Comparison of ENCODE assay signal across 7 mouse cellular contexts in the genomic region with DNA sequence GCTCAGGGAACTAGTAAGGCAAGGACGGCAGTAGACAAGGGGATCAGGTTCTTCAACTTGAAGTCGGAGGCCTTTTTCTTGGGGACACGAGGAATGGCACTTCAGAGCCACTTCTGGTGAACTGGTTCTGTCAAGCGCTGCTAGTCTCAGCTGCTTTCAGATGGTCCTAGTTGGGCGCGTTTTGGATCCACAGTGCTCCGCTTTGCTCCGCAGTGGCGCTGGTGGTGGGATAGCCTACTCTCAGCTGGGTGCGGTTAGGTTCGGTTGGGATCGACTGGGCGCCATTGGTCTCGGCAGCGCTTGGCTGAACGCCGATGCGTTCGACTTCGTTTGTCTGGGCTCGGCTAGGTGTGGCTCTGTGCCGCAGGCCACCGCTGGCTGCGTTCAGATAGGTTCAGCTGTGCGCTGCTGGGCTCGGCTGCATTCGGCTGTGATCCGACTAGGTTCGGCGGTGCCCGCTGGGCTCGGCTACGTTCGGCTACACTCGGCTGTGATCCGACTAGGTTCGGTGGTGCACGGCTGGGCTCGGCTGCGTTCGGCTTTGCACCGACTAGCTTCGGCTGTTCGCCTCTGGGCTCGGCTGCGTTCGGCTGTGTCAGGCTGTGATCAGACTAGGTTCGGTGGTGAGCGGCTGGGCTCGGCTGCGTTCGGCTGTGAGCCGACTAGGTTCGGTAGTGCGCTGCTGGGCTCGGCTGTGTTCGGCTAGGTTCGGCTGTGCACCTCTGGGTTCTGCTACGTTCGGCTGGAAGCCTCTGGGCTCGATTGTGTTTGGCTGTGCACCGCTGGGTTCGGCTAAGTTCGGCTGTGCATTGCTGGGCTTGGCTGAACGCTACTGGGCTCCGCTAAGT. TPM values are rescaled to one million over a fixed set of nuclear protein-coding genes. Genes with fewer than 3 reads are reported as not detected.
A peak's percentile ranks its signal among the peaks of the same experiment; 100 is the strongest.
DNase-seq lines count a peak whose midpoint lies in the region; ATAC-seq lines count a peak whose summit lies in the region.

No protein-coding gene starts in this region.

- DNase-seq in adrenal gland, postnatal 10 days, result peak; percentile 95
- peak; percentile 91 for DNase-seq in embryonic facial prominence, embryonic 10.5 days (ENCODE audit: low spot score)
- DNase-seq in kidney, adult 11 months, result peak; percentile 97
- DNase-seq in limb, embryonic 11.5 days (ENCODE audit: low spot score), result peak; percentile 93
- DNase-seq in midbrain, embryonic 14.5 days, result peak; percentile 94
- DNase-seq in spleen, adult 18-20 months, result peak; percentile 87 to 88

- H3K27ac ChIP-seq in embryonic facial prominence, embryonic 10.5 days (replicated peaks), result peak overlapping the region; percentile 90
- peak overlapping the region; percentile 81 for H3K27ac ChIP-seq in limb, embryonic 11.5 days (replicated peaks; ENCODE audit: low read depth, low read length)
- peak overlapping the region; percentile 89 for H3K27ac ChIP-seq in midbrain, embryonic 14.5 days (replicated peaks; ENCODE audit: low read depth, low read length)

- H3K9ac ChIP-seq in limb, embryonic 11.5 days (ENCODE audit: low read length), result peak overlapping the region; percentile 72
- peak overlapping the region; percentile 60 for H3K9ac ChIP-seq in midbrain, embryonic 14.5 days (replicated peaks; ENCODE audit: low read length)

- peak overlapping the region; percentile 43 for H3K4me2 ChIP-seq in limb, embryonic 11.5 days (ENCODE audit: low read depth, severe bottlenecking)
- H3K4me2 ChIP-seq in midbrain, embryonic 14.5 days (ENCODE audit: low read length), result peak overlapping the region; percentile 58

- peaks cover 28% of the 10 kb centered on the region for H3K27me3 ChIP-seq in embryonic facial prominence, embryonic 10.5 days (replicated peaks; ENCODE audit: low read depth, poor library complexity, severe bottlenecking)
- no peaks in the 10 kb centered on the region for H3K27me3 ChIP-seq in limb, embryonic 11.5 days (ENCODE audit: control insufficient read depth, insufficient read depth, low read length)
- H3K27me3 ChIP-seq in midbrain, embryonic 14.5 days (ENCODE audit: control insufficient read depth, insufficient read depth, low read length), result no peaks in the 10 kb centered on the region

- WGBS in embryonic facial prominence, embryonic 10.5 days, result 18% methylated on average over 66 of the region's 66 CpGs
- 17% methylated on average over 66 of the region's 66 CpGs for WGBS in limb, embryonic 11.5 days
- WGBS in midbrain, embryonic 14.5 days, result 27% methylated on average over 66 of the region's 66 CpGs

- H3K4me1 ChIP-seq in embryonic facial prominence, embryonic 10.5 days, result peaks cover 7% of the 10 kb centered on the region; the same call in 1 of the 2 replicates
- H3K4me1 ChIP-seq in limb, embryonic 11.5 days (ENCODE audit: control insufficient read depth, insufficient read depth, low read length), result no peaks in the 10 kb centered on the region
- H3K4me1 ChIP-seq in midbrain, embryonic 14.5 days (ENCODE audit: control insufficient read depth, insufficient read depth, low read length), result 0 out of 2 replicates have a peak, but pooled peaks cover 6% of the 10 kb centered on the region

- ATAC-seq in granulocyte monocyte progenitor cell, adult 5-6 weeks (replicated peaks; ENCODE audit: poor library complexity, severe bottlenecking), result peak; percentile 76
- peak; percentile 92 for ATAC-seq in limb, embryonic 11.5 days (ENCODE audit: insufficient number of reproducible peaks, low FRiP score, low TSS enrichment, low read depth)
- peak; percentile 94 for ATAC-seq in midbrain, embryonic 14.5 days (ENCODE audit: low FRiP score, low TSS enrichment)

- H3K9me3 ChIP-seq in embryonic facial prominence, embryonic 10.5 days, result no peaks in the 10 kb centered on the region
- H3K9me3 ChIP-seq in limb, embryonic 11.5 days (ENCODE audit: control insufficient read depth, low read length), result no peaks in the 10 kb centered on the region
- H3K9me3 ChIP-seq in midbrain, embryonic 14.5 days (ENCODE audit: control insufficient read depth, low read length), result no peaks in the 10 kb centered on the region

- peak overlapping the region; percentile 66 for H3K4me3 ChIP-seq in embryonic facial prominence, embryonic 10.5 days
- H3K4me3 ChIP-seq in limb, embryonic 11.5 days (ENCODE audit: low read depth, low read length), result peak overlapping the region; percentile 53
- H3K4me3 ChIP-seq in midbrain, embryonic 14.5 days (replicated peaks; ENCODE audit: low read depth, low read length), result peak overlapping the region; percentile 51

- no peaks in the 10 kb centered on the region; the same call in 1 of the 2 replicates for H3K36me3 ChIP-seq in embryonic facial prominence, embryonic 10.5 days (replicated peaks)
- no peaks in the 10 kb centered on the region for H3K36me3 ChIP-seq in limb, embryonic 11.5 days (ENCODE audit: control insufficient read depth, insufficient read depth, low read length)
- no peaks in the 10 kb centered on the region for H3K36me3 ChIP-seq in midbrain, embryonic 14.5 days (ENCODE audit: control insufficient read depth, insufficient read depth, low read length)

RNA-seq across cellular contexts. Expression of gene Yipf6, which starts 0.8 kb away (rescaled TPM):
- total RNA-seq in adrenal gland, postnatal 10 days (2021), result 10 to 100 TPM; 35.8 to 41.6 TPM
- polyA plus RNA-seq in embryonic facial prominence, embryonic 10.5 days (2016; fragmentation: Nextera tagmentation; extraction: Ambion mirVana), result 17.1 and 18.9 TPM in 2 replicates
- 14.2 and 15.6 TPM in 2 replicates for total RNA-seq in granulocyte monocyte progenitor cell, adult 5-6 weeks (2014; fragmentation: Nextera tagmentation)
- total RNA-seq in granulocyte monocyte progenitor cell, adult 5-6 weeks (2017), result 18.9 and 28.9 TPM in 2 replicates
- 15.8 and 16.6 TPM in 2 replicates for polyA plus RNA-seq in limb, embryonic 11.5 days (2014; fragmentation: Nextera tagmentation; extraction: Ambion mirVana)
- 14.5 and 21.4 TPM in 2 replicates for polyA plus RNA-seq in midbrain, embryonic 14.5 days (2014; fragmentation: Nextera tagmentation; extraction: Ambion mirVana)

RNA-seq across cellular contexts. Expression of gene Ophn1, which starts 46.1 kb away (rescaled TPM):
- 10 to 100 TPM; 23.4 to 25.6 TPM for total RNA-seq in adrenal gland, postnatal 10 days (2021)
- polyA plus RNA-seq in embryonic facial prominence, embryonic 10.5 days (2016; fragmentation: Nextera tagmentation; extraction: Ambion mirVana), result 12.2 and 13.3 TPM in 2 replicates
- total RNA-seq in granulocyte monocyte progenitor cell, adult 5-6 weeks (2014; fragmentation: Nextera tagmentation), result 2.1 and 2.9 TPM in 2 replicates
- total RNA-seq in granulocyte monocyte progenitor cell, adult 5-6 weeks (2017), result 1.6 and 2.8 TPM in 2 replicates
- 9.8 and 12.6 TPM in 2 replicates for polyA plus RNA-seq in limb, embryonic 11.5 days (2014; fragmentation: Nextera tagmentation; extraction: Ambion mirVana)
- polyA plus RNA-seq in midbrain, embryonic 14.5 days (2014; fragmentation: Nextera tagmentation; extraction: Ambion mirVana), result 37.6 and 42.2 TPM in 2 replicates

Comparison
In these comparisons a context has a peak if more than half of its experiments do, and no peak if none do; other contexts are left out.
1. Peak in every context shown above with its lines: DNase-seq, ATAC-seq, H3K4me3 ChIP-seq and H3K27ac ChIP-seq.